Mouse (Mus musculus) testis, postnatal 14 days (tissue): ENCODE results near the gene Ulk4.
A peak's percentile ranks its signal among the peaks of the same experiment; 100 is the strongest.

Source experiments
- DNase-seq: peaks from one replicate; pipeline ENCODE4 v3.0.0; 2021; ENCODE audit warnings: low spot score

Gene Ulk4

DNA sequence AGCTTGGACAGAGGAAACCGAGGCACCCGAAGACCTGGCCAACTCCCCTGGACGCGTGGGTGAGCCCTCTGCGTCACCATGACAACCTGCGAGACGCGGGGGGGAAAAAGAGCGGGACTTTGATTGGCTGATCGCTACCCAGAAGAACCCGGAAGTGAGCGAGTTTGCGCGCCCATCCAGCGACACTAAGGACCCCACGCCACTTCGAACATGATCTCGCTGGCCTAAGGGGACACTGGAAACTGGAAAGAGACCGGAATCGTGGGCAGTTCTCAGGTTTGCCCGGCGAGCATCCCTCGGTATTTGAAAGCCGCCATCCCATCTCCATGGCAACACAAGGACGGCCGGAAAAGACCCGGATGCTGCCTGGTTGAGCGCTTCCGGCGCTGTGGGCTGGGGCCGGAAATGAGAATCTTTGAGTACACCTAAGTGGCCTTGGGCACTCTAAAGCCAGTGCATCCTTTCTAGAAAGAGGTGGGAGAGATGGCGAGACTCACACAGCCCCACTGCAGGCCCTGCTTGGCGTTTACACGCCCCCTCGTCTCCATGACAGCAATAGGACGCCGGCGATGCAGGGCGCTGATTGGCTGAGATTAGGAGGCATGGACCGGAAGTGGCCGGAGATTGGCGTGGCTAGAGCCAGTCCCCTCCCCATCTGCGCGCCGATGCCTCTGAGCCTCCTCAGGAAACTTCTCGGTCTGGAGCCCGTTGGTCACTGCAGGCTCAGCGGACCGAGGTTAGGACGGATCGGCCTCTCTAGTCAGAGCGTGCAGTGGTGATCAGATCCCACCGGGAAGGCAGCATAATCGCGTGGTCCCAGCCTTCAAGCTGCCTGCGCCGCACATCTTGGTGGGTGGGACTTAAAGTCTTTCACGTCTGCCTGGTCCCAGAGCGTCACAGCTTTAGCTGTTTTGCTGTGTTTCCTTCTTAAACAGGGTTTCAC, at the start of gene Ulk4:
Gene Ulk4, minus strand, starts transcription at position 80 of the 943 bp plus-strand sequence.
- peak; percentile 92 for DNase-seq

DNA sequence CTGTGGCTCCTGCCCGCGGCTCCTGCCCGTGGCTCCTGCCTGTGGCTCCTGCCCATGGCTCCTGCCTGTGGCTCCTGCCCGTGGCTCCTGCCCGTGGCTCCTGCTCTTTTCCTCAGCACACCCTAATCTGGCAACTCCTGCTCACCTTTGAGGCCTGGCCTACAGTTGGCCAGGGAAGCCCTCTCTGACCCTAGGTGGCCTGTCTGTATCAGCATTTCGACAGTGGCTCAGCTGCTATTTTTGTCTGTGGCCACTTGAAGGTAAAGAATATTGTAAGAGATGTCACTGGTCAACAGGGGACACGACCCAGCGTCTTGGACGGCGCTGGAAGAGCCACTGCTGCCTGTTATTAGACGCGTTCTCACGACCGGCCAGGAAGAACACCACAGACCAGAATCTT, 45.0 kb upstream of the Ulk4 start:
- DNase-seq, result no peak

DNA sequence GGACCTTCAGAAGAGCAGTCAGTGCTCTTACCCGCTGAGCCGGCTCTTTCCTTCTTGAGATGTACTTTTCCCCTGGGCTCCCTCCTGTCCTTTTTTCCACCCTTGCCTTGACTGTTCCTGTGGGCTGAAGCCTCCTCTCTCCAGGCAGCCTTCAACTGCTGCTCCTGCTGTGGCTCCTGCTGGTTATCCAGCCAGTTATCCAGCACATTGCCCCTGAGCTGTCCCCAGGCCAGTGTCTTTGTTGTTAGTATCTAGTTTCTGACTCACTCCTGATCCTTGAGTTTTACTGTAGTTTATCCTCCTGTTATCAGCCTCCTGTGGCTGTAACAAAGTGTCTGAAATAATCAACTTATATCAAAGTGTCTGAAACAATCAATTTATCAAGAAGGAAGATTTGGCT, 44.1 kb upstream of the Ulk4 start:
- no peak for DNase-seq

DNA sequence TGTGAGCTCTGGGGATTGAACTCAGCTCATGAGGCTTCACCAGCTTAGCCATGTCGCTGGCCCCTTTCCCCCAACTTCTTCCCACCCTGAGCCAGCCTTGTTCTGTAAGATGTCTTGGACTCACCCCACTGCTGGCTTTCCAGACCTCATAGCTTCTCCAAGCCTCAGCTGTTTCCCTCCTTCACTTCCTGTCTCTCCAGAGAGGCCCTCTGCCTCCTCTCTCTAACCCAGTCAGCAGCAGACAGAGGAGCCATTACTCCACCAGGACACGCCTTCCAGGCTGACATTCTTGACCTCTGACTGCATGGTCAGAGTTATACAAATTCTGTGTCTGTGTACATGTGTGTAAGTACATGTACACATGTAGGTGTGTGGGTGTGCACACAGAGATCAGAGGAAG, 43.4 kb upstream of the Ulk4 start:
- DNase-seq, result no peak

DNA sequence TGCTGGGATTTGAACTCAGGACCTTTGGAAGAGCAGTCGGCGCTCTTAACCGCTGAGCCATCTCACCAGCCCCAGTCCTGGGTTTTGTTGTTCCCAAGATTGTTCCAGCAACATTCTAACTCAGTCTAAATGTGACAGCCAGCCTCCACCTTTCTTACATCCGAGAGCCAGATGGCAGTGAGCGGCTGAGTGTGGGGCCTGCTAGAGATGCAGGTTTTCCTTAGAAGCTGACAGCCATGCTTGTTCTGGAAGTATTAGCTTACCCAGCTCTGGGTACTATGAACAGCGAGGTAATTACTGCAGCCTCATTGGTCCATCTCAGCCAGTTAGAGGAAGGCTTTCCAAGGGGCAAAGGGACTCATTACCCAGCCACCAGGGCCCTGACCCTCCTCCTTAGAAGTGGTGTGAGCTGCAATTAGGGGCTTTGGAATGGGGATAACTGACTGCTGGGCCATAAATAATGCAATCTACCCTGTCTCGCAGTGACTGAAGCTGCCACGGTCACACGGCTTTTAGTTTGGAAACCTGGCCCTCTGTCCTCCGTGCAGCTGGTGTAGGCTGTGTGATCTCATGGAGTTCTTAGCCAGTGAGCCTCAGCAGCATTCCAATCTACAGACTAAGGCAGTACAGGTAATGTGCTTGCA, 42.4 kb upstream of the Ulk4 start:
- no peak for DNase-seq

DNA sequence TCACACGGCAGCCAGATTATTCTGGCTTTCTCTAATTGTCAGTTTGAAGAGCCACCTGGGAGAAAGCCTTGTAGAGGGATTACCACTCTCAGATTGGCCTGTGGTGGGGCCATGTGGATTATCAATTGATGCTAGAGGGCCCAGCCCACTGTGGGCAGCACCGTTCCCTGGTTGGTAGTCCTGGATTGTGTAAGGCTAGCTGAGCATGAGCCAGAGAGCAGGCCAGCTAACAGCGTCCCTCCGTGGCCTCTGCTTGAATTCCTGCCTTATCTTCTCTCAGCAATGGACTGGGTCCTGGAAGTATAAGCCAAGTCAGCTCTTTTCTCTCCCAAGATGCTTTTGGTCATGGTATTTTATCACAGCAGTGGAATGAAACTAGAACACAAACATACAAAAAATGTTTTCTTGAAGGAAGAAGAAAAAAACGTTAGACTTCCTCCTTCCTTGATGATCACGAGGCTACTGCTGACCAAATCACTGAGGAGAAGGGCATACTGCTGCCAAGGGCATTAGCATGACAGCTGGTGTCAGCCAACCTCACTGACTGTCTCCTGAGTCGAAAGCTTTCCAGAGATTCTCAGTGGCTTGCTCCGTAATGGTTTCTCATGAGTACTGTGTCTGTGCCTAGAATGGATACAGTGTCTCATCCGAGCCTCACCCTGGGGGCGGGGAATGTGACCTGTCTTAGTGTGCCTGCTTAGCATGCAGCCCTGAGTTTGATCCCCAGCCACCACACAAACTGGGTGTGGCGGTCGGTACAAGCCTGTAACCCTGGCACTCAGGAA, 39.8 kb upstream of the Ulk4 start:
- peak; percentile 77 for DNase-seq

DNA sequence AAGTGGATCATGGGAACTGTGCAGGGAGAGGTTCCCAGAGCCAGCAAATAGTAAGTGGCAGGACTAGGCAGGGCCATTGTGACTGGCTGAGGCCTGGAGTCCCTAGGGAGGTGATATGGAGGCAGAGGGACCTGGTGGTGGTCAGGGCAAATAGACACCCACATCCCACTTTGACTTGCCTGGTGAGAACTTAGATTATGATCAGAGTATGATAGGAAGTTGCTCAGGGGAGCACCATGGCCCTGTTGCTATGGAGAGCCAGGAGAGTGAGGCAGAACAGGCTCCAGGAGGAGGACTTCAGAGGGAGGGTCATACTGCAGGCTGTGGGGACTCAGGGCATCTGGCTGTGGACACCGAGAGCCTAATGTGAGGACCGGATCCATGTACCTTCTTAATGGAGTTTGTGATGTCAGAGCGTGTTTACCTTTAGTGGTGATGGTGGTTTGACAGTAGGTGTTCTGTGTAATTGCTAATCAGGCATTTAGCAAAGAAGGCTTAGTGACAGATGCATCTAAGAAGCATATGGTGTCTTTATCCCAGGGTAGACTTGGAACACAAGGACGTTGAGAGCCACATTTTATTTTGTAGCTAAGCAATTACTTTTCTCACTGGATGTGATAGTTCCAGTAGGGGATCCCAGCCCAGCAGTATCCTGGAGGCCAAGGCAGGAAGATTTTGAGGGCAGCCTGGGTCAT, 39.1 kb upstream of the Ulk4 start:
- no peak for DNase-seq

DNA sequence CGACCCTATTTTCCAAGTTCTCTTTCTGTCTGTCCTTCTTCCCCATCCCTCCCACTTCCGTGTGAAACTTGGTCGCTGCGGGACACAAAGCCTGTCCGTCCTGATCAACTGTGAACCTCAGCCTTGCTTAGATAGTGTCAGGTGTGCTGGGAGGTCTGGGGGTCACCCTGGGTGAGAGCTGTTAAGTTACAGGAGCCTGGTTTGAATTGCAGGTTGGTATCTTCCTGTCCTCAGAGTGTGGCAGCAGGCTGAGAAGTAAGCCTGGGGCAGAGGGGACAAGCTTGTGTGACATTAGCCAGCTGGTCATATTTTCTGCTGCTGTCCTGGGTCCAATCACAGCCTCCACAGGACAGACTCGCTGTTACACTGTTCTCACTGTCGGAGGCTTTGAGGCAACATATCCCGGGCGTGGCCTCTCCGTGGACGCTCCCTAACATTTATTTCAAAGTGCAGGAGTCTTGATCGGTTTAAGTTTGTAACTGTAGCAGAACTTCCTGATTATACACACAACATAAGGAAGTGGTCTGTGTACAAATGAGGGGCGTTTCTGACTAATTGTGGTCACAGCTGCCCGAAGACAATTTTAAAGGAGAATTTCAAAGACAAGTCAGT, 37.6 kb upstream of the Ulk4 start:
- no peak for DNase-seq

DNA sequence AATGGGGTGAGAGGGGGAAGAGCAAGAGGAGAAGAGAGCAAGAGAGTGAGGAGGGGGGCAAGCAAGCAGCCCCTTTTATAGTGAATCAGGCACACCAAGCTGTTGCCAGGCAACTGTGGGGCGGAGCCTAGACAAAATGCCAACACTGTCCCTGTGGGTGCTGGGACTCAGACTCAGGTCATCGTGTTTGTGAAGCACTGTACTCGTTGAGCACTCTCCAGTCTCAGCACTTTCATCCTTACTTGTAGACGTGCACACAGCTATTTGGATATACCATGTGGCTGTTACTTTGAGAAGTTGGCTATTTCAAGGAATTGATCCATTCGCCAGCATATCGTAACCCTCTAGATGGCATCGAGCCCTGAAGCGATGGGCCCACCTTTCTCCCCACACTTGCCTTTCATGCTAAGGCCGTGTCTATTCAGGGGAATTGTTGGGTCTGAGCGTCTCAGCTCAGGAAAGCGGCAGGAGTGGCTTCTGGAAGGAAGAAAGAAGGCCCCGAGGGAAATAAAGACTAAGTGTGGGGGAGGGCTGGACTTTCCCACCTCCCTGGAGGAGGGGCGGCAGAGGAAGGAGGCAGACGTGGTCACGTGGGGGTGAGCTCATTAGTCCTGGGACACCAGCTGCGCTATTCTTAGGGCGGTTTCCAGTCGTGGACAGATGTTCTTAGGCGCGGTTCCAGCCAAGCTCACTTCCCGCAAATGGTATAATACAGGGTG, 36.8 kb upstream of the Ulk4 start:
- DNase-seq, result peak; percentile 80

DNA sequence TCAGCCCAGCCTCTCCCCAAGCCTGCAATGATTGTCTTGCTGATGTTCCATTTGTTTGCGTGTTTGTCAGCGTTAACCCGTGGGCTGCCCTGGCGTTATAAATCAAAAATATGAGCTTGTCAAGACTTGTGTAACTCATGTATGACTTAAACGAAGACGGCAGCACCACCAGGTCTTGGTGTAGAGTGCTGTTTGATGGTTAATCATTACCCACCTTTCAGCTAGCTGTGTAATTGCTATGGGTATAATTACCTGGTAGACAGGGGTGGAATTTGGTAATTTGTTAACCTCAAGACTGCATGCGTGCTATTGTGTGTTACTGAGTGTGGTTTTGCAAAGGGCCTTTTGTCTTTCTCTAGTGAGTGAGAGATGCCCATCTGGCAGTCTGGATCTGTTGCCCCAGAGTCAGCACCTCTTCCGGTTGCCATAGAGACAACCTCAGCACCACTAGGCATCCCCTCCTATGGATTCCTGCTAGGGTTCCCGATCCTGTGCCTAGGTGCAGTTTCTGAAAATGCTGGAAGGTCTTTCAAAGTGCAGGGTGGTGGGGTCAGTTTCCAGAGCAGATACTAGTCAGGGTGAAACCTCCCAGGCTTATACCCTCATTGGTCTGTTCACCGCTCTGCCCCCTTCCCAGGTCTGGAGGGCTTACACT, 35.4 kb upstream of the Ulk4 start:
- DNase-seq, result no peak

DNA sequence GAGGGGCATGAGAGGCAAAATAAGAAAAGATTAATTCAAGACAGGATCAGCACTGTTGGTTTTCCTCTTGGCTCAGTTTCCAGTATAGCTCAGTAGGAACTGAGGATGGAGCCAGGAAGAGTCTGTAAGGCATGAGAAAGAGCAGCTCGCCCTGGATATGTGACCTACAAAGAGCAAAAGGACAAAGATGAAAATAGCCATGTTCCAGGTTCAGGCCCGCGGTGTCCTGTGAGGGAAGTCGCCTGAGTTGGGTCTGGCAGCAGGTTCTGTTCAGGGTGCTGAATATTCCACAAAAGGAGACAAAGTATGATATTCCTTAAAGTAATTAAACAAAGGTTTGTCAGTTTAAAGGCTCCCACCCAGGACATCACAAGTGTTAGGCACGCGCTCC, 34.8 kb upstream of the Ulk4 start:
- no peak for DNase-seq

DNA sequence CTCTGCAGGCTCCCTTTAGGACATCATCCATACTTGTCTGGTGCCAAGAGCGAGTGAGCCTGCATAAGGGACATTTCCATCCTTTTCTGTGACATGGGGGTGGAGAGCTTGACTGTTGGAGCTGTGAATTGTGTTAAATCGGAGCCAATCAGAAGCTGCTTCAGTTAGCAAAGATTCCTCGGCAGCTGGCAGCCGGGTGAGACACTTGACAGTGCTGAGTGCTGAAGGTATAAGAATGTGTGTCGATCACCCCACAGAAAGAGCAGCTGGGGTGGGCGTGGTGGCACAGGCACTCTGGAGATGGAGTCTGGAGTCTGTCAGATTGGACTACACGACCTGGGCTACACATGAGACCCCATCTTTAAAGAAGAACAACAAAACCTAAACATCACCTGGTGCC, 33.5 kb upstream of the Ulk4 start:
- DNase-seq, result no peak

DNA sequence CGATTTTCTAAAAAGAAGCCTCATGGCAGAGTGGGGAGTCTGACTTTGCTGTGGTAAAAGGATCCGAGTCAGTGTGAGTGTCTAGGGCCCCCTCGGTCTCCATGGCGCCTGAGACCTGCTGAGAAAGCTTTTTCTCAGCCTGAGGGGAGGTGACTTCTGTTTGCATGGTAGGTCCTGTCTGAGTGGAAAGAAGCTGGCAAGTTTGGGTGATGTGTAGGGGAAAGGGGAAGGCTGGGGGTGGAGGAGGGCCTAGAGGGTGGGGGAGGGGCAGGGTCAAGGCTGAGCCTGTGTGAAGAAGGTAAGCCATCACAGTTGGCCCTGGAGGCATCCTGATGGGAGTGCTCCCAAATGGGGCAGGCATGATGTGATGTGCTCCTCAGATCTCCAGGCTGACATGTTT, 32.3 kb upstream of the Ulk4 start:
- DNase-seq, result no peak

DNA sequence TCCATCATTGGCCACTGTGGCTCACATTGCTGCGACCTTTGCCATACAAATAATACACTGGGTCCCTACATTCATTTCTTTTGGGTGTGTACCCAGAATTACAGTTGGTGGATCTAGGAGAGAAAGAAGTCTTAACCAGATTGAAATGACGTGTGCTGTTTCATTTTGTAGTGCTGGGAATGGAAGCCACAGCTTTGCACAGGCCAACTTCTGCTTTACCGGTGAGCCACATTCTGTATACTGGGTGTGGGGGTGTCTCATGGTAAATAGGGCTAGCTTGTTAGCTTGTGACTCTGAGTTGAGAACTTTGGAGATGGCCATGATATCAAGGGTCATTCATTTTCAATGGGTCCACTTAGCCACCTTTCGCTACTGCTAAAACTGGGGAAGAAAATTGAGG, 28.5 kb upstream of the Ulk4 start:
- no peak for DNase-seq

DNA sequence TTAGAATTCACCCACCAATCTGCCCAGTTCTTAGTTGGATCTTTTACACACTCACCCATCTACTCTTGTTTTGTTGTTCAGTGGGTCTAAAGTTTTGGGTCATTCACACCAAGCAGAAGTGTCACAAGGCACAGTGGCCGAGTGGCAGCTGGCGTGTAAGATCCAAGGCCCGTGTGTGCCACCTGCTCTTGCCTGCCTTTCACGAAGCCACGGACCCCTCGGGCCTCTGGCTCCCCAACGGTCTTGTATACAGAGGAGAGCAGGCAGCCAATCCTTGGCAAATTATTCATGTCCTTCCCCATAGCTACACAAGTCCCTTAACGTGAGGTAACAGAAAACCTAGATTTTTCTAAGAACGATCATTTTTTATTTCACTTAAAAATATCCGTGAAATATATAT, 27.5 kb upstream of the Ulk4 start:
- no peak for DNase-seq

DNA sequence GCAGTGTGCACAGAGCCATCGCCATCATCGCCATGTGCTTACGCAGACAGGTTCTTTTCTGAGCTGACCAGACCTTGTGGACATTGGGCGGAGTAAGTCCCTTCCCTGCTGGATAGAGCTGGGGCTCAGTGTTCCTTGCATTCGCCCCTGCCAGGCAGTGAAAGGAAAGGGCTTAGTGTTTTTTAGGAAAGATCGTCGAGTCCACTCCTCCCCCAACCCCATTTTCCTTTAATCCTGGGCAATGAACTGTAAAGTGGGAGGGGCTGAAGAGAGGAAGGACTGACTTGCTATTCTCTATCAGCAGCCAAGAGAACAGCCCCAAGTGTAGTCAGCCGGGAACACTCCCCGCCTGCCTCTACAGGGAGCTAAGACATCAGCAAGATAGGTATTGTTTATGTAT, 26.8 kb upstream of the Ulk4 start:
- peak; percentile 40 for DNase-seq

DNA sequence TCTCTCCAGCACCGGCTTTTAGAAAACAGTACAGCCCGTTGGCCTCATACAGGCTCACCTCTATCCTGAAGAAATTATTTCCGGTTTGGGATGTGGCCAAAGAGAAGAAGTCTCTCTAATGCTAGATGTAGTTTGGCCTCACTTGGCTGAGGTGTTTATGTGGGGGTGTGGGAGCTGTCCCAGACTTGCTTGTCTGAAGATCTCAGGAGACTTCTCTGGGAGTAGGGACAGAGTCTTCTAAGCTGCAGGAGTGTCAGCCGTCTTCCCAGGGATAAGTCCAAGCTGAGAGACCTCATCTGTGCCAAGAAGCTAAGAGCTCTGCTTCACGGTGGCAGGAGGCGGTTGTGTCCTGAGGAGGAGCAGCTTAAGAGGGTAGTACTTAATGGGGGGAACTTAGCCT, 26.1 kb upstream of the Ulk4 start:
- peak; percentile 57 for DNase-seq

DNA sequence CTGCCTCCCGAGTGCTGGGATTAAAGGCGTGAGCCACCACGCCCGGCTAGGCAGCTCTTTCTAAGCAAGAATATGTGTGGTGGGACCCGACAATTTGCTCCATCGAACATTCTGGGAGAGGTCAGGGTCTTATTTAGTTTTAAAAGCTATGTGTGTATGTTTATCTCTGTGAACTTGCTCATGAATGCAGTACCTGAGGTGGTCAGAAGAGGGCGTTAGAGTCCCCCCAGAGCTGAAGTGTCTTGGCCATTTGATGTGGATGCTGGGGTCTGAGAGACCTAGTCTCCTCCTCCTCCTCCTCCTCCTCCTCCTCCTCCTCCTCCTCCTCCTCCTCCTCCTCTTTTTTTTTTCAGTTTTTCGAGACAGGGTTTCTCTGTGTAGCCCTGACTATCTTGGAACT, 25.5 kb upstream of the Ulk4 start:
- DNase-seq, result no peak

DNA sequence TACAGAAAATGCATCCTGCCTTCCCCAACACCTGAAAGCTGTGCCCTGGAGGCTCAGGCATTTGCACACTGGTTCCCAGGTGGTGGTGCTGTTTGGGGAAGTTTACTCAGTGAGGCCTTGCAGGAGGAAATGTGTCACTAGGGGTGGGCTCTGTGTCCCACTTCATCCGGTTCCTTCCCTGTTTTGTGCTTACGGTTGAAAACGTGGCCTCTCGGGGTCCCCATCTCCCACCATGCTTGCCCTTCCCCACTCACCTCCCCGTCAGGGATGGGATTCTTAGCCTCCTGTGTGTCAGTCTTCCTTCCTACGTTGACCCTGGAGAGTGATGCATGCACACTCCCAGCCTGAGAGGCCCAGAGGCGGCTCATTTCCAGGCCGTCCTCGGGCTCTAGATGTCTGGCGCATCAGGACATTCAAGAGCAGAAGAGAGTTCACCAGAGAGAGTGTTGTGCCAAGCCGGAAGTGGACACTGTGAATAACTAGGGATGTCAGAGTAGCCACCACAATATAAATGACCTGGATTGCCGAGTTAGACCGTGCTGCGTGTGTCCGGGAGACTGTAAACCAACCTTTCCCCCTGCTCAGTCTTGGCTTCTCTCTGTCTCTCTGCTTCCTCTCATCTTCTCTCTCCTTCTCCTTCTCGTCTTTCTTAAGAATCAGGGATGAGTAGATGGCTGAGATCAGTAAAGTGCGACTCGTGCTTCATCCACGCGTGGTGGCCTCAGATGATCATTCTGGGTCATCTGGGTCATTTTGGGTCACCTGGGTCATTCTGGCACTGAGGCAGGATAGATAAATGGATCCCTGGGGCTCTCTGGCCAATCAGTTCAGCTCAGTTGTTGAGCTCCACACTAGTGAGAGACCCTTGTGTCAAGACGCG, 24.3 kb upstream of the Ulk4 start:
- DNase-seq, result no peak
